Mouse (Mus musculus) heart, embryonic 15.5 days (tissue): ENCODE measurements at regions not wholly inside any gene's neighbourhood (a gene's known extent, or its start where the extent isn't known, plus 50 kb on each side); places are given as distances from the start of the nearest gene placed in this dataset.
A peak's percentile ranks its signal among the peaks of the same experiment; 100 is the strongest.

Experiments
- ATAC-seq: fragments of 200-750 bp; cut with Nextera tagmentation; replicated peaks from 2 replicates; pipeline ENCODE4 v1.8.0; 2017; ENCODE audit warnings: low read depth, moderate TSS enrichment; ENCODE audit not compliant: insufficient number of reproducible peaks, insufficient read depth, low FRiP score
- H3K27ac ChIP-seq: fragments of 300-500 bp; sonication (generic); 2 replicates; pipeline ENCODE4 v1.5.1; 2015; ENCODE audit warnings: mild to moderate bottlenecking, inconsistent platforms
- H3K27me3 ChIP-seq: fragments of 300-500 bp; sonication (generic); 2 replicates; pipeline ENCODE4 v1.6.1; 2015; ENCODE audit warnings: inconsistent platforms
- H3K36me3 ChIP-seq: fragments of 300-500 bp; sonication (generic); 2 replicates; pipeline ENCODE4 v1.6.1; 2015; ENCODE audit warnings: mild to moderate bottlenecking, inconsistent platforms
- H3K4me1 ChIP-seq: fragments of 300-500 bp; sonication (generic); replicated peaks from 2 replicates; pipeline ENCODE4 v1.6.1; 2015; ENCODE audit warnings: inconsistent platforms
- H3K4me2 ChIP-seq: fragments of 300-500 bp; sonication (generic); 2 replicates; pipeline ENCODE4 v1.6.1; 2015; ENCODE audit warnings: inconsistent platforms, mild to moderate bottlenecking, moderate library complexity
- H3K4me3 ChIP-seq: fragments of 300-500 bp; sonication (generic); 2 replicates; pipeline ENCODE4 v1.5.1; 2015; ENCODE audit warnings: mild to moderate bottlenecking, inconsistent platforms
- H3K9ac ChIP-seq: fragments of 300-500 bp; sonication (generic); 2 replicates; pipeline ENCODE4 v1.6.1; 2015; ENCODE audit warnings: mild to moderate bottlenecking, inconsistent platforms
- H3K9me3 ChIP-seq: fragments of 300-500 bp; sonication (generic); replicated peaks from 2 replicates; pipeline ENCODE4 v1.6.1; 2016; ENCODE audit warnings: inconsistent platforms
- WGBS: fragments of 180-500 bp; shearing (Covaris S2); methylation state at CpG from one replicate; pipeline ENCODE4 v1.1.7; 2015; ENCODE audit warnings: mixed read lengths; 5-methylcytosine and 5-hydroxymethylcytosine counted together

DNA sequence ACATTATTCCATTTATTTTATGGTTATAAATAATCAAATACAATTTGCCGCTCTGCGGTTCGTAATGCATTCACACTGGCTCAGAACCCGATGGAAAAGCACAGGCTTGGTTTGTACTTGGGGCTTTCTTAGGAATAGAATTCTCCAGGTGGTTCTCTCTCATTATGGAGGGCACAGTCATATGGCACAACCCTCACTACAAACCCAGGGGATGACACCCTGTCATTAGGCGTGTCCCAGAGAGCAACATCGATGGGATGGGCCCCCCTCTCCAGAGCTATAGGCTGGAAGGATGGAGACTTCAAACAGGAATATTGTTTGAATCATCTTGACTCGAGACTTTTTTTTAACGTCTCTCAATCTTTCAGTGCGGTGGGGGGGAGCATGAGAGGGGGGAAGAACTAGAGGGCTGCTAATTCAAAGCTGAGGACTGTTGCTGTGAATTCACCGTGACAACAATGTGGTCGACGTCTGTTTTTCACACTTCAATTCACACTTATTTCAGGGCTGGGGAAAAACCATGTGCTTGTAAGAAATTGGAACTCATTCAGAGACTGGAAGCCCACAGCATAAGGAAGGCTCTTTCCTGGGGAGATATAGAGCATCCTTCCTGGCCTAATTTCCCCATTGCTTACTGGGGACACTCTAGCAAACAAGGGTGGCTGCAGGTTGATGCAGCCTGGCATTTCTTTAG is 399.9 kb upstream of the Nrp1 start:
- 0 out of 2 replicates have a peak, but pooled peaks cover 3% of the 10 kb centered on the region for H3K4me1 ChIP-seq
- H3K9me3 ChIP-seq, result no peaks in the 10 kb centered on the region
- no peak overlapping the region for H3K9ac ChIP-seq
- no peak overlapping the region for H3K27ac ChIP-seq
- no peaks in the 10 kb centered on the region for H3K36me3 ChIP-seq
- H3K27me3 ChIP-seq, result no peaks in the 10 kb centered on the region
- ATAC-seq, result no peak
- H3K4me2 ChIP-seq, result no peak overlapping the region
- WGBS, result 79% methylated on average over 12 of the region's 12 CpGs
- H3K4me3 ChIP-seq, result no peak overlapping the region

DNA sequence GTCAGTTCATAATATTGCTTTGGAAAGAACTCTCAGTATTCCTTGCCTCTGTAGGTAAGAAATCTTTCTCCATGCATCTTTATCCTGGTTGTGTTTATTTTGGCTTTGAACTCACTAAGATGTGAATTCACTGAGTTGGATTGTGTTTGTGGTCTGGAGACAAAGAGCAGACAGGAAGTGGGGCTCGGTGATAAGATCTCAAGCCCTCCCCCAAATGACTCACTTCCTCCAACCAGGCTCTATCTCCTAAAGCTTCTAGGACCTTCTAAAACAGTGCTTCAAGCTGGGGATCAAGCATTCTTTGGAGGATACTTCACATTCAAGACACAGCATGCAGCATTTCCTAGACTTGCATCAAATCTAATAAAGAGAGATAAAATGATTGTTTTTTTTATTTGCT is 395.5 kb upstream of the Nrp1 start:
- Histone ChIP-seq H3K36me3 (no peaks in the 10 kb centered on the region), H3K27me3 (no peaks in the 10 kb centered on the region), H3K4me2 (no peak overlapping the region), H3K9me3 (no peaks in the 10 kb centered on the region), H3K9ac (no peak overlapping the region), H3K27ac (0 out of 2 replicates have a peak overlapping the region, but pooled peaks have one; percentile 7), H3K4me1 (0 out of 2 replicates have a peak, but pooled peaks cover 4% of the 10 kb centered on the region), H3K4me3 (no peak overlapping the region)
- 47% methylated on average over 1 of the region's 1 CpGs for WGBS
- ATAC-seq, result no peak

DNA sequence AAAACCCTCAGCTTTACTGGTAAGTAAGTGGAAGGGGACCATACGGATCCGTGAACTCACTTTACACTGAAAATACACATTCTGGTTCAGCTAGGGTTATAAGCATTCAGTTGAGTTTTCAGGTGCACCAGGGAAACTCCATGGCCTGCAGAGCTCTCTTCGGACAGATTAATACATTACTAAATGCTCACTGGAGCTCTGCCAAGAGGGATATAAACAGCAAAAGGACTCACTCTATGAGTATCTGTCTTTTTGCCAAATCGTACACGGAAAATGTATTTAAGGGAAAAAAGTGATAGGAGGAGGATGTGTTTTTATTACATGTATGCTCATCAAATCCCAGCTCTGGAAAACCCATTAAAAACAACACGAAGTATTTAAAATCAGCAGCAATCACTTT is 394.8 kb upstream of the Nrp1 start:
- Histone ChIP-seq H3K27me3 (no peaks in the 10 kb centered on the region), H3K9me3 (no peaks in the 10 kb centered on the region), H3K4me1 (0 out of 2 replicates have a peak, but pooled peaks cover 4% of the 10 kb centered on the region), H3K36me3 (no peaks in the 10 kb centered on the region), H3K9ac (no peak overlapping the region), H3K4me2 (no peak overlapping the region), H3K4me3 (no peak overlapping the region), H3K27ac (no peak overlapping the region)
- ATAC-seq, result no peak
- WGBS, result 63% methylated on average over 6 of the region's 6 CpGs

DNA sequence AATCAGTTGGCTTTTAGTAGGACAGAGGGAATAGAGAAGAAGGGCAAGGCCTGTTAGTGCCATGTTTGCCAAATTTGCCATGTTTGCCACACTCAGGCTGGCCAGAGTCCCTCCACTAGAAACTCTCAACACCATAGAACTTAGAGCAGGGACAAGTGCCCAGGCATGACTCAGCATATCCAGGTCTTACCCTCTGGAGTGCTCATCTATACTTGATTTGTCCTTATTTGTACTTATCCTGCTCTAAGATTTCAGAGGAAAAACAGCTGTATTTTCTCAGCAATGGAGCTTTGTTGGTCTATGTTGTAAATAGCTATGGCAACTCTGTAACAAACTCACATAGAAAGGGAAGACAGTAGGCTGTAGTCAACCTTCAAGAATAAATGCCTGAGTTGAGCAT is 393.6 kb upstream of the Nrp1 start:
- no peak overlapping the region for H3K4me3 ChIP-seq
- H3K36me3 ChIP-seq, result no peaks in the 10 kb centered on the region
- no peaks in the 10 kb centered on the region for H3K27me3 ChIP-seq
- no peak overlapping the region for H3K9ac ChIP-seq
- H3K4me2 ChIP-seq, result no peak overlapping the region
- no peaks in the 10 kb centered on the region for H3K9me3 ChIP-seq
- 0 out of 2 replicates have a peak, but pooled peaks cover 4% of the 10 kb centered on the region for H3K4me1 ChIP-seq
- no peak for ATAC-seq
- H3K27ac ChIP-seq, result no peak overlapping the region

DNA sequence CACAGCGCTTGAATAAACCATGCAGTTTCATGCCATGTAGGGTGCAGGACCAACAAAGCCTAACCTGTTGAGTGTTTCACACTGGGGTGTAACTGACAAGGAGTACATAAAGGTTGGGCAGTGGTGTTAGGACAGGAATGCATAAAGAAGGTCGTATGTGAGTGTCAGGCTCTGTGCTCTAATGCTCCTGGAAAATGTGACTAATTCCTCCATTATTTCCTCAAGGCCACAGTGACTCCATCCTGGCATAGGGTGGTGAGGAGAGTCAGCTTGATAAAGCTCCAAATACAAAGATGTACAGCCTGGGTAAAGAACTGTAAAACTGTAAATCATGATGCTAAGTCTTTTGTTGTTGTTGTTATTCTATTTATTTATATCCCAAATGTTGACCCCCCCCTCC is 393.1 kb upstream of the Nrp1 start:
- Histone ChIP-seq H3K27me3 (no peaks in the 10 kb centered on the region), H3K9me3 (no peaks in the 10 kb centered on the region), H3K4me3 (no peak overlapping the region), H3K4me1 (0 out of 2 replicates have a peak, but pooled peaks cover 4% of the 10 kb centered on the region), H3K36me3 (no peaks in the 10 kb centered on the region), H3K27ac (no peak overlapping the region), H3K4me2 (no peak overlapping the region), H3K9ac (no peak overlapping the region)
- no peak for ATAC-seq
- 71% methylated on average over 2 of the region's 2 CpGs for WGBS

DNA sequence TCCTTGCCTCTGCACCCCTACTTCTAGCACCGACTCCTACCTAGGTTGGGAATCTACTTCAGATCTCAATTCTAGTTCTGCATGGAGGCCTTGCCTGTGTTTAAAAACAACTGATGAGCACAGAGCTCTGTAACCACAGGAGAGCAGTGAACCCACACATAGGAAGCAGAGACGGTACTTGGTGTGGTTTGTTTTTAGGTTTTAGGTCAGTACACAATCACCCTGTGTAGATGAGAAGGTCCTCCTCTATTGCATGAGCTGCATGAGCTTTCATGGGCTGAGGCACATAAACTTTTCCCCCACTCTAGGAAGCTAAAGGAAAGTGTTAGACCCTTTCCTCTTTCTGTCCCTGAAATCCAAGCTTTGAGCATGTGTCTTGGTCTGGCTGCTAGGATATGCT is 390.4 kb upstream of the Nrp1 start:
- H3K27ac ChIP-seq, result no peak overlapping the region
- H3K9me3 ChIP-seq, result no peaks in the 10 kb centered on the region
- WGBS, result 87% methylated on average over 2 of the region's 2 CpGs
- H3K4me1 ChIP-seq, result 0 out of 2 replicates have a peak, but pooled peaks cover 7% of the 10 kb centered on the region
- no peaks in the 10 kb centered on the region for H3K27me3 ChIP-seq
- no peaks in the 10 kb centered on the region for H3K36me3 ChIP-seq
- H3K4me2 ChIP-seq, result no peak overlapping the region
- H3K4me3 ChIP-seq, result no peak overlapping the region
- no peak overlapping the region for H3K9ac ChIP-seq
- no peak for ATAC-seq

DNA sequence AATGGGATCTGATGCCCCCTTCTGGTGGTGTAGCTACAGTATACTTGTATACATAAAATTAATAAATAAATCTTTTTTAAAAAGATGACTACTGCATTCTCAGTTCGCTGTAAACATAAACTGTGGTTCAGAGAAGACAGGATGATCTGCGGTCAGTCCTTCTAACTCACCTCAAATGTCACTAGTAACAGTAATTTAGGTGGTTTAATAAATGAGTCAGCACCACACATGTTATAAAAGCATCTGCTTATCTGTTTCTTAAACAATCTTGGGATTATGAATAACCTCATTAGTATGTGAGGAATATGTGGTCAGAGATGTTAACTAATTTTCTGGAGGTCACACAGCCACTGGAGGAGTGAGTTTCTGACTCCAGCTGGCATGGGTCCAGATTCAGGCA is 385.2 kb upstream of the Nrp1 start:
- Histone ChIP-seq H3K9me3 (no peaks in the 10 kb centered on the region), H3K4me3 (no peak overlapping the region), H3K4me1 (peaks cover 5% of the 10 kb centered on the region; the same call in 1 of the 2 replicates), H3K9ac (no peak overlapping the region), H3K27me3 (no peaks in the 10 kb centered on the region), H3K4me2 (no peak overlapping the region), H3K36me3 (no peaks in the 10 kb centered on the region), H3K27ac (no peak overlapping the region)
- WGBS, result 98% methylated on average over 2 of the region's 2 CpGs
- no peak for ATAC-seq

- no peaks in the 10 kb centered on the region for H3K27me3 ChIP-seq
- no peaks in the 10 kb centered on the region for H3K9me3 ChIP-seq
- 71% methylated on average over 2 of the region's 2 CpGs for WGBS
- no peak overlapping the region for H3K4me2 ChIP-seq
- H3K27ac ChIP-seq, result no peak overlapping the region
- ATAC-seq, result no peak
- H3K4me3 ChIP-seq, result no peak overlapping the region
- no peak overlapping the region for H3K9ac ChIP-seq
- H3K4me1 ChIP-seq, result peaks cover 2% of the 10 kb centered on the region; the same call in 1 of the 2 replicates
- H3K36me3 ChIP-seq, result no peaks in the 10 kb centered on the region
These were observed 380.7 kb upstream of the Nrp1 start for GRCm38 (mm10) chr8:127977746-127978145.

- 79% methylated on average over 5 of the region's 5 CpGs for WGBS
- H3K4me2 ChIP-seq, result no peak overlapping the region
- no peak overlapping the region for H3K27ac ChIP-seq
- H3K4me3 ChIP-seq, result no peak overlapping the region
- no peaks in the 10 kb centered on the region for H3K27me3 ChIP-seq
- peaks cover 2% of the 10 kb centered on the region; the same call in 1 of the 2 replicates for H3K4me1 ChIP-seq
- no peak for ATAC-seq
- H3K36me3 ChIP-seq, result no peaks in the 10 kb centered on the region
- no peaks in the 10 kb centered on the region for H3K9me3 ChIP-seq
- no peak overlapping the region for H3K9ac ChIP-seq
These were observed 379.0 kb upstream of the Nrp1 start for GRCm38 (mm10) chr8:127979180-127980030.

DNA sequence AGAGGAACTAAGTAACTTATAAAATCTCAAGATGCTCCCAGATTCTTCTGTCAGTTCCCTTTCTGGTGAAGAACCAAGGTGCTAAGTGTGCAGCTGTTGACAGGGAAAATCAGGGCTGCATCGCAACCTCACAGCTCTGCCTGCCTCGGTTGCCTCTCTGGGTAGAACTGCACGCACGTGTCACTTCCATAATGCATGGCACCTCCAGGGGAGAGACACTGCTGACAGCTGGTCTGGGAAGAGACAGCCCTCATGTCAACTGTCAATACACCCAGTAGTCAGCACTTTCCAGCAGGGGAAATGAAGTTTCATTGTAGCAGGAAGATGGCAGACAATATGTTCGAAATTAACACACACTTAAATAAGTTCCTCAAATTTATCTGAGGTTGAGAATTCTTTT is 376.2 kb upstream of the Nrp1 start:
- no peaks in the 10 kb centered on the region for H3K27me3 ChIP-seq
- 57% methylated on average over 5 of the region's 5 CpGs for WGBS

GRCm38 (mm10) chr8:127985616-127986015 is 372.8 kb upstream of the Nrp1 start:
- Histone ChIP-seq H3K9ac (no peak overlapping the region), H3K4me2 (no peak overlapping the region), H3K4me1 (no peaks in the 10 kb centered on the region), H3K27ac (no peak overlapping the region), H3K27me3 (no peaks in the 10 kb centered on the region), H3K36me3 (no peaks in the 10 kb centered on the region), H3K9me3 (no peaks in the 10 kb centered on the region), H3K4me3 (no peak overlapping the region)
- WGBS, result 68% methylated on average over 6 of the region's 6 CpGs
- ATAC-seq, result no peak

More for the DNA sequence above, 376.2 kb upstream of the Nrp1 start:
- Histone ChIP-seq H3K36me3 (no peaks in the 10 kb centered on the region), H3K27ac (no peak overlapping the region), H3K9ac (no peak overlapping the region), H3K4me3 (no peak overlapping the region), H3K4me2 (no peak overlapping the region), H3K4me1 (no peaks in the 10 kb centered on the region), H3K9me3 (no peaks in the 10 kb centered on the region)
- ATAC-seq, result no peak
